Mouse (Mus musculus) intestine, embryonic 16.5 days (tissue): Measurements from ENCODE around the gene Grin2b. TPM values are rescaled to one million over a fixed set of nuclear protein-coding genes. Genes with fewer than 3 reads are reported as not detected.

Source experiments
- ATAC-seq: fragments of 200-750 bp; cut with Nextera tagmentation; 2 replicates; pipeline ENCODE4 v1.8.0; 2017; ENCODE audit warnings: moderate TSS enrichment, moderate library complexity
- H3K27ac ChIP-seq: fragments of 300-500 bp; sonication (generic); 2 replicates; pipeline ENCODE4 v1.5.1; 2014; ENCODE audit warnings: mild to moderate bottlenecking, low read length
- H3K27me3 ChIP-seq: fragments of 300-500 bp; sonication (generic); replicated peaks from 2 replicates; pipeline ENCODE4 v1.6.1; 2014; ENCODE audit warnings: low read length, control low read depth, mixed read lengths; ENCODE audit not compliant: control insufficient read depth, insufficient read depth
- H3K36me3 ChIP-seq: fragments of 300-500 bp; sonication (generic); 2 replicates; pipeline ENCODE4 v1.6.1; 2014; ENCODE audit warnings: low read length, control low read depth; ENCODE audit not compliant: control insufficient read depth, insufficient read depth
- H3K4me1 ChIP-seq: fragments of 300-500 bp; sonication (generic); 2 replicates; pipeline ENCODE4 v1.6.1; 2014; ENCODE audit warnings: low read length, control low read depth, mixed read lengths; ENCODE audit not compliant: control insufficient read depth, insufficient read depth
- H3K4me2 ChIP-seq: fragments of 300-500 bp; sonication (generic); 2 replicates; pipeline ENCODE4 v1.6.1; 2014; ENCODE audit warnings: low read depth, low read length, control low read depth
- H3K4me3 ChIP-seq: fragments of 300-500 bp; sonication (generic); 2 replicates; pipeline ENCODE4 v1.5.1; 2014; ENCODE audit warnings: mild to moderate bottlenecking, low read length
- H3K9ac ChIP-seq: fragments of 300-500 bp; sonication (generic); 2 replicates; pipeline ENCODE4 v1.6.1; 2014; ENCODE audit warnings: low read depth, low read length
- H3K9me3 ChIP-seq: fragments of 300-500 bp; sonication (generic); 2 replicates; pipeline ENCODE4 v1.6.1; 2016; ENCODE audit warnings: low read length, control low read depth; ENCODE audit not compliant: control insufficient read depth
- WGBS: fragments of 180-500 bp; shearing (Covaris S2); extraction: QIAGEN DNeasy Blood & Tissue Kit; methylation state at CpG from one replicate; pipeline ENCODE4 v1.1.7; 2014; 5-methylcytosine and 5-hydroxymethylcytosine counted together
- polyA plus RNA-seq: library from polyadenylated mRNA; unstranded; fragments of >200 nt; fragmentation: Nextera tagmentation; extraction: Ambion mirVana; gene quantifications from 2 replicates; pipeline ENCODE4 v1.2.1, GENCODE M21; 2015

The Grin2b gene
- polyA plus RNA-seq, 1 experiment from 2014 or later: not detected

GRCm38 (mm10) chr6:136170381-136170780, 2.9 kb downstream of the Grin2b start:
- WGBS: 79% methylated on average over 5 of the region's 5 CpGs
- Histone ChIP-seq H3K27me3 (peaks cover 21% of the 10 kb centered on the region), H3K36me3 (no peaks in the 10 kb centered on the region), H3K4me1 (peaks cover 10% of the 10 kb centered on the region), H3K27ac (no peak overlapping the region), H3K4me3 (no peak overlapping the region), H3K4me2 (no peak overlapping the region), H3K9ac (no peak overlapping the region), H3K9me3 (no peaks in the 10 kb centered on the region)
- ATAC-seq: no peak

DNA sequence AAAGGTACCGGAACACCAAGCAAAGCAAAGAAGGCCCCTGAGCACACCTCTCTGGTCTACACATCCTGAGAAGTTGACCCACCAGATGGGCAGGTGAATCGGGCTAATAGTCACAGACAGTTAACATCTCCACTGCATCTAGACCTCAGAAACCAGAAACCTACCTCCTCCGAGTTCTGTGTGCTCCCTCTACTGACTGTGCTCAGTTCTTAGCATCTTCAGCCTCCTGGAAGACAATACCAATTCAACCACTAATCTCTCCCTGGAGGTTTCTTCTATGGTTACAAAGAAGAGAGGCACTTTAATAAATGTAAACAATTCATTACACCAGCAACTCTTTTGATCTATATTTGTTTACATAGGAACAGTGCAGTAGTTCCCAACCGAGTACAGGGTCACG, 6.0 kb downstream of the Grin2b start:
- 75% methylated on average over 5 of the region's 5 CpGs for WGBS
- Histone ChIP-seq H3K9me3 (no peaks in the 10 kb centered on the region), H3K4me2 (no peak overlapping the region), H3K27me3 (peaks cover 14% of the 10 kb centered on the region), H3K4me3 (no peak overlapping the region), H3K4me1 (peaks cover 5% of the 10 kb centered on the region), H3K36me3 (no peaks in the 10 kb centered on the region), H3K9ac (no peak overlapping the region), H3K27ac (no peak overlapping the region)
- ATAC-seq: no peak

DNA sequence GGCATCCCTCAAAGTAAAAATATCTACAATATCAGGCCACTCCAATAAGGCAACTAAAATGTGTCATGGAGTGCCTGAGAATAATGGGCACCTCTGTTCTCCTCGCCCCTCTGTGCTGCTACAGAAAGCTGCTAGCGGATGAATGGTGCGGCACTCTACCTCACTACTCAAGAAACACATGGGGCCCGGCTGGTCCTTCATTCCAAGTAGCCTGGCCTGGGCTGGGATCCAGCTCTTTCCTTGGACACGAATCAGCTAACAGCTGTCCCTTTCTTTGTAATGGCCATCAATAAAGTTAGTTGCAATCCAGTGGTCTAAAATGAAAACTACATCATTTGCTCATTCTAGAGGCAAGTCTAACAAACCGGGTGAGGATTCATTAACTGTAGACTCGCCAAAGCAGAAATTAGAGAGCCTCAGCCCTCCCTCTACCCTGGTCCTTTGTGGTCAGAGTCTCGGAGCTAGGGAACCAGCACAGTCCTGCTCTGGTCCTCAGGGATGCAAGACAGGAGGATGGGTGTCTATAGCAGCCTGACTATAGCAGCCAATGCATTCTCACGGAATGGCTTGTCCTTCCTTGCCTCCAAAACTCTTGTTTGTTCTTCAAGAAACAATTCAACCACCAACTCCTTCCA, 7.8 kb downstream of the Grin2b start:
- Histone ChIP-seq H3K27me3 (no peaks in the 10 kb centered on the region), H3K9me3 (no peaks in the 10 kb centered on the region), H3K4me1 (no peaks in the 10 kb centered on the region), H3K9ac (no peak overlapping the region), H3K4me2 (no peak overlapping the region), H3K4me3 (no peak overlapping the region), H3K36me3 (no peaks in the 10 kb centered on the region), H3K27ac (no peak overlapping the region)
- WGBS: 60% methylated on average over 9 of the region's 9 CpGs
- no peak for ATAC-seq

GRCm38 (mm10) chr6:136162090-136162489, 11.2 kb downstream of the Grin2b start:
- H3K4me3 ChIP-seq: no peak overlapping the region
- no peak overlapping the region for H3K9ac ChIP-seq
- H3K36me3 ChIP-seq: no peaks in the 10 kb centered on the region
- no peak for ATAC-seq
- H3K27ac ChIP-seq: no peak overlapping the region
- no peak overlapping the region for H3K4me2 ChIP-seq
- 79% methylated on average over 11 of the region's 11 CpGs for WGBS
- no peaks in the 10 kb centered on the region for H3K4me1 ChIP-seq
- H3K9me3 ChIP-seq: no peaks in the 10 kb centered on the region
- H3K27me3 ChIP-seq: no peaks in the 10 kb centered on the region

DNA sequence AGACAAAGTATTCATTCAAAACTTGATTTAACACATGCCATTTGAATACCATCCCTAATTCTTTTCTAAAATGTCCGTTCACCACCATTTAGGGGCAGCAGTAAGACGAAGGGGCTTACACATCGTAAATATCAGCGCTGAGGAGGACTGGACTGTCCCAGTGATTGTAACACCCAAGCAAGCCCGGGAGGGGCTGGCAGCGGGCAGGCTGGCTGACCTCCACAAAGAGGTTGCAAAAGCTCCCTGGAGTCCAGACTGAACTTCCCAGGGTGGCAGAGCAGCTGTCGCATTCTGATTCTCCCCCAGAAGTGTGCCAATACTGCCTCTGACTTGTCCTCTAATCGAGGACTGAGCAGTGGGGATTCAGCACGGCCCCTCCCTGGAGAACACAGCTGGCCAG, 19.9 kb downstream of the Grin2b start:
- H3K9ac ChIP-seq: no peak overlapping the region
- H3K4me2 ChIP-seq: no peak overlapping the region
- no peak overlapping the region for H3K27ac ChIP-seq
- 56% methylated on average over 9 of the region's 9 CpGs for WGBS
- H3K36me3 ChIP-seq: no peaks in the 10 kb centered on the region
- ATAC-seq: no peak
- no peaks in the 10 kb centered on the region for H3K9me3 ChIP-seq
- no peaks in the 10 kb centered on the region for H3K4me1 ChIP-seq
- H3K4me3 ChIP-seq: no peak overlapping the region
- no peaks in the 10 kb centered on the region for H3K27me3 ChIP-seq

DNA sequence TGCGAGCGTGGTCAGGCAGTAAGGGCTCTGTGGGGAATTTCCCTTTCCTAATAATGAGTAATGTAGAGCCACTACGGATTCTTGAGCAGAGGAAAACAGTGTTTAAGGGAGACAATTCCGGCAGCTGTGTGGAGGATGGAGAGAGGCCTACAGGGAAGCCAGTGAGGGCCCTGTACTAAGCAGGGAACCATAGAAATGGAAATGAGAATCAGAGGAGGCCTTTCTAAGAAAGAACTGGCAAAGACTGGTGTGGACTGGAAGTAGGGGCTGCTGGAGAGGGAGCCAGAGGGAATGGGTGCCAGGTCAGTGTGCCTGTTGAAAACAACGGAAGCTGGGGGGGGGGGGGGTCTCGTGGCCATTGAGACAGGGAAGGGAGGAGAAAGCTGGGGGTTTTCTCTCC, 23.2 kb downstream of the Grin2b start:
- H3K27me3 ChIP-seq: no peaks in the 10 kb centered on the region
- 64% methylated on average over 5 of the region's 6 CpGs for WGBS
- no peak for ATAC-seq

GRCm38 (mm10) chr6:136139967-136140366, 33.3 kb downstream of the Grin2b start:
- H3K9me3 ChIP-seq: no peaks in the 10 kb centered on the region
- no peaks in the 10 kb centered on the region for H3K27me3 ChIP-seq
- WGBS: 72% methylated on average over 6 of the region's 6 CpGs
- H3K4me2 ChIP-seq: no peak overlapping the region
- no peak overlapping the region for H3K9ac ChIP-seq
- H3K4me1 ChIP-seq: no peaks in the 10 kb centered on the region
- H3K4me3 ChIP-seq: no peak overlapping the region
- H3K27ac ChIP-seq: no peak overlapping the region
- ATAC-seq: no peak
- no peaks in the 10 kb centered on the region for H3K36me3 ChIP-seq

More for the DNA sequence above, 23.2 kb downstream of the Grin2b start:
- no peaks in the 10 kb centered on the region for H3K4me1 ChIP-seq
- H3K4me3 ChIP-seq: no peak overlapping the region
- H3K36me3 ChIP-seq: no peaks in the 10 kb centered on the region
- no peak overlapping the region for H3K9ac ChIP-seq
- no peaks in the 10 kb centered on the region for H3K9me3 ChIP-seq
- H3K4me2 ChIP-seq: no peak overlapping the region
- no peak overlapping the region for H3K27ac ChIP-seq

DNA sequence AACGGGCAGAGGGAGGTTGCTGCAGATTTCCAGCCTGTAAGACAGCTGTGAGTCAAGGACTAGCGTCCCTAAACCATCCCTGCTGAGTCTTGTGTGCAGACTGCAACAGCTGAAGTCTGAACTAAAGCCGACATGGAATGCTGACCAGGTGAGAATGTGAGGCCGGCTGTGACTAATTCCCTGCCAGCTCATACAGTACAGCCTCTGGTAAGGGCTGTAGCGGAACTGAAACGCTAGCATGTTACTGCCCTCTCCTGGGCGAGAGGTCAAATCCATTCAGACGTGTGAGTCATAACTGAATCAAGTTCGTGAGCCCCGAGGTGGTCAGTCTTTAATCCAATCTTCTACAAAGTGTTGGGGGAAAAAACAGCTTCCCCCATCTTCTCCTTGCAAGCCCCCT, 42.9 kb downstream of the Grin2b start:
- H3K36me3 ChIP-seq: no peaks in the 10 kb centered on the region
- no peaks in the 10 kb centered on the region for H3K9me3 ChIP-seq
- no peak overlapping the region for H3K9ac ChIP-seq
- no peak overlapping the region for H3K4me3 ChIP-seq
- no peak overlapping the region for H3K4me2 ChIP-seq
- WGBS: 20% methylated on average over 10 of the region's 10 CpGs
- H3K4me1 ChIP-seq: no peaks in the 10 kb centered on the region
- no peak overlapping the region for H3K27ac ChIP-seq
- H3K27me3 ChIP-seq: no peaks in the 10 kb centered on the region
- peak; percentile 26; the same call in 1 of the 2 replicates for ATAC-seq

GRCm38 (mm10) chr6:136122593-136122992, 50.7 kb downstream of the Grin2b start:
- Histone ChIP-seq H3K4me3 (no peak overlapping the region), H3K9me3 (no peaks in the 10 kb centered on the region), H3K36me3 (no peaks in the 10 kb centered on the region), H3K9ac (no peak overlapping the region), H3K27me3 (no peaks in the 10 kb centered on the region), H3K4me1 (no peaks in the 10 kb centered on the region), H3K4me2 (no peak overlapping the region), H3K27ac (no peak overlapping the region)
- no peak for ATAC-seq
- WGBS: 80% methylated on average over 3 of the region's 3 CpGs

GRCm38 (mm10) chr6:136117390-136117789, 55.9 kb downstream of the Grin2b start:
- no peak overlapping the region for H3K4me3 ChIP-seq
- no peaks in the 10 kb centered on the region for H3K27me3 ChIP-seq
- no peak overlapping the region for H3K27ac ChIP-seq
- no peaks in the 10 kb centered on the region for H3K9me3 ChIP-seq
- ATAC-seq: no peak
- no peaks in the 10 kb centered on the region for H3K4me1 ChIP-seq
- no peak overlapping the region for H3K4me2 ChIP-seq
- 89% methylated on average over 3 of the region's 3 CpGs for WGBS
- no peak overlapping the region for H3K9ac ChIP-seq
- H3K36me3 ChIP-seq: no peaks in the 10 kb centered on the region
